Mouse (Mus musculus) bone marrow macrophage, adult 2 months (primary cell): ENCODE measurements at regions not wholly inside any gene's neighbourhood (a gene's known extent, or its start where the extent isn't known, plus 50 kb on each side); places are given as distances from the start of the nearest gene placed in this dataset.

Experiments used
- CTCF ChIP-seq: IDR thresholded peaks from 2 replicates; pipeline ENCODE4 v1.5.1; 2012; ENCODE audit warnings: low read depth, mild to moderate bottlenecking, low read length, moderate library complexity
- POLR2A ChIP-seq: IDR thresholded peaks from 2 replicates; pipeline ENCODE4 v1.6.1; 2012; ENCODE audit warnings: mild to moderate bottlenecking, low read depth, low read length, borderline replicate concordance

- TF ChIP-seq CTCF = no peak
- TF ChIP-seq POLR2A = no peak
Observed at GRCm38 (mm10) chr10:26540189-26540588, 164.4 kb upstream of the L3mbtl3 start.
